Mouse (Mus musculus): ENCODE measurements at regions not wholly inside any gene's neighbourhood (a gene's known extent, or its start where the extent isn't known, plus 50 kb on each side); places are given as distances from the start of the nearest gene placed in this dataset.
A peak's percentile ranks its signal among the peaks of the same experiment; 100 is the strongest.

DNA sequence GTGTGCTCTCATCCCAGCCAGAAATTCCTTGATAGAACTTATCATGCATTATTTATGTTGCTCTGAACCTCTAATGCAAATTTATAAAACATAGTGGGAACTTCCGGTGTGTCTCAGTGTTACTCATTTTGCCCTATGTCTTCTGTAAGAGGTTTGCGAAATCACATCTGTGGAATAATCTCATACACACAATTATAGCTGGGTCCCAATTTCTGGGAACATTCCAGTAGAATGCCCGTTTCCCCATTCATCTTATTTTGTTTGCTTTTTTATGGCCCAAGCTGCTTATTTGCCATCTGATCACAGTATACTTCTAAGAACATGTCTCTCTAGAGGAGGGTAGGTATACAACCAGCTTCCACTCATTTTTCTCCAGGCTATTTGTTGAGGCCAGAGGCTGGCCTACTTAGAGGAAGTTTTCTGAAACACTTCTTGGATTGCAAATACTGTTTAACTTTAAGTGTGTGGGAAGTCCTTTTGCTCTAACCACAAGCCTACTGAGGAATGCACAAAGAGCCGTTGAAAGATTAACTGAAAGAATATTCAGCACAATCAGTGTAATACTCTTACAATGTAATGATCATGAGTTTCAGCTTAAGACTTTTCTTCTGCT lies 474.1 kb upstream of the Slit2 start:
- no peak for DNase-seq (ENCODE audit: low read depth, low spot score)

GRCm38 (mm10) chr5:47522161-47522942 lies 460.6 kb upstream of the Slit2 start:
- DNase-seq (ENCODE audit: low read depth, low spot score) = peak; percentile 16

- DNase-seq (ENCODE audit: low read depth, low spot score) = no peak
These were observed 454.3 kb upstream of the Slit2 start for GRCm38 (mm10) chr5:47528671-47529070.

DNA sequence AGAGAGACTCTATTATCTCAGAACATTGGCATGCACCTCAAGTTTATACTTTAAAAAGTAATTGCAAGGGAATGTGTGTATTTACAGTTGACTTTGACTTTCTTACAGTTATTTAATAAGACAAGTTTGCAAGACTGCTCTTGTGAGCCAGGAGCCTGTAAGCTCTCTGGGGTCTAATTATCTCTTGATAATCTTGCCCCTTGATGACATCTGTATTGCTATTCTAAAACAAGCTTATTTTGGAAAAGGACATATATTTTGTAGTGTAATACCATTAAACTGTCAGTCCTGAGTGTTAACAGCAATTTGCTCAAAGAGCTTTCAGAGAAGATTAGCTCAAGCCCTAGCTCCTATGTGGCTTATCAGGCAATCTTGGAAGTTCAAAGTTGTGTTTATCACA lies 445.4 kb upstream of the Slit2 start:
- DNase-seq (ENCODE audit: low read depth, low spot score) = no peak

DNA sequence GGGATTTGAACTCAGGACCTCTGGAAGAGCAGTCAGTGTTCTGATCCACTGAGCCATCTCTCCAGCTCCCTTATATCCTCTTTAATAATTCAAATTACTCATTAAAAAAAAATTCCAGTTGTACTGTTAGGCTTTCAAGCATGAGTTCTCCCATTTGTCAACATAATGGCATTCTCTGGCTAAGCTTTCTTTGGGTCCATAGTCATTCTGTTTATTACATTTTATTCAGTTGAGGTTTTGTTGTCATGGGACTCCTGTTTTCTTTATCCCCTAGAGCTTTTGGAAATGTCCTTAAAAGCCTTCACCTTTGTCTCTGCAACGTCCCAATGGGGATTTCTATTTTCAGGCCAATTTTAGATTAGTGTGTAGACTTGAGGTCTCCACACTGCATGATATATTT lies 440.7 kb upstream of the Slit2 start:
- no peak for DNase-seq (ENCODE audit: low read depth, low spot score)

GRCm38 (mm10) chr5:47556717-47557116 lies 426.2 kb upstream of the Slit2 start:
- no peak for DNase-seq (ENCODE audit: low read depth, low spot score)

- DNase-seq (ENCODE audit: low read depth, low spot score) = no peak
These were observed 425.7 kb upstream of the Slit2 start for GRCm38 (mm10) chr5:47557152-47557800.

Measured in telencephalon, adult 2 months (tissue).